In the genomic region with DNA sequence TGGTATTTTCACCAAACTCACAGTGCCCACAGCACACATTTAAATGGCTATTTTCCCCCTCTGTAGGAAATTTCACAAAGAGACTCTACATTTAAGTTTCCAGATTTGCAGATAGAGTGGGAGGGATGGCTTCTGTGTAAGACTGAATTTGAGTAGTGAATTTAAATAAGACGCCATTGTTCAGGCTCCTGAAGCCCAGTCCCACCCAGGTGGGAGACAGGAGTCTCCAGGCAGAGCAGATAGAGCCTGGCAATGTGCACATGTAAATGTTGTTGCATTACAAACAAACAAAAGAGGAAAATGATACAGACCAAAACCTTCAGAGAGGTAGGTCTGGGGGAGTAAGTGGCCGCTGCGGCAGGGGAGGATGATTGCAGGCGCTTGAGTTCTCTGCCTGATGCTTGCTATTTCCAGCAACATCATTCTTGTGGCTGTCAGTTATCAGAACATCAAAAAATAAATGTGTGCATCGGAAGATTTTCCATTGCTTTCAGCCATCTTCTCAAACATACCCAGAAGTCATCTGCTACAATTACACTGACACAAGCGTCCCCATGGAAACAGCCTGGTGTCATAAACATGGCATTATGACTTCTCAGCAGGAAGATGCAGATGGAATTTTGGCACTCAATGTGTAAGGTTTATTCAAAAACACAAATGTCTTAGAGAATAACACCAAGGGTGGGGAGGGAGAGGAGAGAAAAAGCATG, we compare ENCODE assay signal across 15 mouse cellular contexts.
DNase-seq lines count a peak whose midpoint lies in the region; ATAC-seq and TF ChIP-seq lines count a peak whose summit lies in the region.
"Had no signal": no experiment of that assay in that cellular context is flagged by ENCODE, and none has a peak within 500 bp of the region (broad histone marks: within the 10 kb centered on the region; RNA-seq: fewer than 3 reads in every experiment).

No protein-coding gene starts in this region.

- no peak overlapping the region for H3K4me3 ChIP-seq in hindbrain, embryonic 13.5 days
- H3K4me3 ChIP-seq in hindbrain, embryonic 10.5 days: no peak overlapping the region
- H3K4me3 ChIP-seq in forebrain, postnatal 0 days (ENCODE audit: low read depth, low read length): no peak overlapping the region

- no peak overlapping the region for H3K9ac ChIP-seq in hindbrain, embryonic 13.5 days
- peak overlapping the region; percentile 14; the same call in 1 of the 2 replicates for H3K9ac ChIP-seq in forebrain, postnatal 0 days

- 71% methylated on average over 6 of the region's 6 CpGs for WGBS in hindbrain, embryonic 13.5 days
- 90% methylated on average over 6 of the region's 6 CpGs for WGBS in hindbrain, embryonic 10.5 days
- 58% methylated on average over 6 of the region's 6 CpGs for WGBS in forebrain, postnatal 0 days

- H3K27ac ChIP-seq in hindbrain, embryonic 13.5 days: peak overlapping the region; percentile 40; the same call in 1 of the 2 replicates
- H3K27ac ChIP-seq in hindbrain, embryonic 10.5 days: no peak overlapping the region
- peak overlapping the region; percentile 80 for H3K27ac ChIP-seq in forebrain, postnatal 0 days (ENCODE audit: low read depth, low read length)

- no peaks in the 10 kb centered on the region for H3K9me3 ChIP-seq in hindbrain, embryonic 13.5 days
- H3K9me3 ChIP-seq in hindbrain, embryonic 10.5 days: 0 out of 2 replicates have a peak, but pooled peaks cover 3% of the 10 kb centered on the region
- no peaks in the 10 kb centered on the region for H3K9me3 ChIP-seq in forebrain, postnatal 0 days (ENCODE audit: low read length)

- DNase-seq in hindbrain, embryonic 10.5 days (ENCODE audit: low spot score): no peak
- peak; percentile 87 for DNase-seq in forebrain, postnatal 0 days
- peak; percentile 29 to 35 for DNase-seq in layer of hippocampus, postnatal 36 days
- peak; percentile 47 to 53 for DNase-seq in right cerebral cortex, adult 2 months (ENCODE audit: low spot score in 2 of 2)
- DNase-seq in spleen, postnatal 4 days (ENCODE audit: low spot score in 2 of 2): no peak
- DNase-seq in adrenal gland, adult 8-10 months: no peak
- no peak for DNase-seq in heart, postnatal 25 days (ENCODE audit: low spot score)
- DNase-seq: adrenal gland, postnatal 14 days; B cell, adult 2 months; cerebellum, adult 9-10 months; heart, postnatal 14 days; liver; lung, postnatal 36 days; thymus, postnatal 4 days had no signal

- ATAC-seq in hindbrain, embryonic 13.5 days (ENCODE audit: low FRiP score): no peak
- peak; percentile 96 for ATAC-seq in forebrain, postnatal 0 days

- H3K4me2 ChIP-seq in hindbrain, embryonic 13.5 days: no peak overlapping the region
- peak overlapping the region; percentile 27; the same call in 1 of the 2 replicates for H3K4me2 ChIP-seq in forebrain, postnatal 0 days (ENCODE audit: low read depth)

- no peaks in the 10 kb centered on the region for H3K27me3 ChIP-seq in hindbrain, embryonic 13.5 days
- no peaks in the 10 kb centered on the region for H3K27me3 ChIP-seq in hindbrain, embryonic 10.5 days (ENCODE audit: insufficient read depth, poor library complexity, severe bottlenecking)
- H3K27me3 ChIP-seq in forebrain, postnatal 0 days (ENCODE audit: insufficient read depth, low read length): no peaks in the 10 kb centered on the region

- H3K4me1 ChIP-seq in hindbrain, embryonic 13.5 days (replicated peaks): 0 out of 2 replicates have a peak, but pooled peaks cover 3% of the 10 kb centered on the region
- H3K4me1 ChIP-seq in hindbrain, embryonic 10.5 days (replicated peaks): no peaks in the 10 kb centered on the region
- no peaks in the 10 kb centered on the region for H3K4me1 ChIP-seq in forebrain, postnatal 0 days (ENCODE audit: insufficient read depth)

- no peak for TF ChIP-seq CTCF in forebrain, postnatal 0 days (IDR thresholded peaks at IDR 0.05; ENCODE audit: low read depth)

- intact Hi-C loops in heart, postnatal 25 days (cut with DNase I): no loop called here

- no peaks in the 10 kb centered on the region for H3K36me3 ChIP-seq in hindbrain, embryonic 13.5 days
- no peaks in the 10 kb centered on the region for H3K36me3 ChIP-seq in hindbrain, embryonic 10.5 days
- H3K36me3 ChIP-seq in forebrain, postnatal 0 days (ENCODE audit: insufficient read depth): no peaks in the 10 kb centered on the region

Comparison
In these comparisons a context has a peak if more than half of its experiments do, and no peak if none do; other contexts are left out.
1. DNase-seq: peak in forebrain, postnatal 0 days (single experiment), layer of hippocampus, postnatal 36 days (2 of 2) and right cerebral cortex, adult 2 months (2 of 2); none in hindbrain, embryonic 10.5 days (single experiment), spleen, postnatal 4 days (0 of 2), adrenal gland, adult 8-10 months (single experiment) and heart, postnatal 25 days (single experiment).